Mouse (Mus musculus): Measurements from ENCODE around the gene Fam69a. TPM values are rescaled to one million over a fixed set of nuclear protein-coding genes. Genes with fewer than 3 reads are reported as not detected.
A peak's percentile ranks its signal among the peaks of the same experiment; 100 is the strongest.
"Not testable (repeated sequence)": the region's sequence is repeated elsewhere in the genome, so short reads cannot be mapped to it uniquely, and the experiment has no call there.

The Fam69a gene
- polyA plus RNA-seq, 1 experiment from 2014 or later = 12.5 TPM

DNA sequence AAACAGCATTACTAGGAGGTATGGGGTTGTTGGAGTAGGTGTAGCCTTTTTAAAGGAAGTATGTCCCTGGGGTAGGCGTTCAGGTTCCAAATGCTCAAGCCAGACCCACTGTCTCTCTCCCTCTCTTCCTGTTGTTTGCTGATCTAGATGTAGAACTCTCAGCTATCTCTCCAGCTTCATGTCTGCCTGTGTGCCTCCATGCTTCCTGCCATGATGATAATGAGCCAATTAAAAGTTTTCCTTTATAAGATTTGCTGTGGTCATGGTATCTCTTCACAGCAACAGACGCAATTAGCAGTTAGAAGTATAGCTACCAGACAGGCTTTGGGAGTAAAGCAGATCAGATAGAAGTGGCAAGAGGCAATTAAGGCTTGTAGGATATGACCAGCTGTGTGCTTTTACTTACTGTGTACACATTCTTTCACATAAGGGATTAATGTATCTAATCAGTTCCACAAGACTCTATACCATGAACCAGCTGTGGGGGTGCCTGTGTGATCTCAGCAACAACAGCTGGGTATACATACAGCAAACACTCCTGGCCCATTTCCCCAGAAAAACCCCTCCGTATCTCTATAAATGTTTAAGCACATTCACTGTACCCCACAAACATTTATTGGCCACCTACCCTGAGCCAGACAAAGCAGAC, 9.1 kb downstream of the Fam69a start:
- Histone ChIP-seq H3K4me2 (no peak overlapping the region), H3K27me3 (replicated peaks) (no peaks in the 10 kb centered on the region), H3K4me3 (no peak overlapping the region), H3K9ac (no peak overlapping the region), H3K4me1 (peaks cover 44% of the 10 kb centered on the region), H3K27ac (peak overlapping the region; percentile 43), H3K9me3 (replicated peaks) (no peaks in the 10 kb centered on the region), H3K36me3 (no peaks in the 10 kb centered on the region)
- 38% methylated on average over 3 of the region's 3 CpGs for WGBS (ENCODE audit: insufficient replicate concordance)
- 0 out of 2 replicates have a peak, but pooled peaks have one; percentile 16 for ATAC-seq

DNA sequence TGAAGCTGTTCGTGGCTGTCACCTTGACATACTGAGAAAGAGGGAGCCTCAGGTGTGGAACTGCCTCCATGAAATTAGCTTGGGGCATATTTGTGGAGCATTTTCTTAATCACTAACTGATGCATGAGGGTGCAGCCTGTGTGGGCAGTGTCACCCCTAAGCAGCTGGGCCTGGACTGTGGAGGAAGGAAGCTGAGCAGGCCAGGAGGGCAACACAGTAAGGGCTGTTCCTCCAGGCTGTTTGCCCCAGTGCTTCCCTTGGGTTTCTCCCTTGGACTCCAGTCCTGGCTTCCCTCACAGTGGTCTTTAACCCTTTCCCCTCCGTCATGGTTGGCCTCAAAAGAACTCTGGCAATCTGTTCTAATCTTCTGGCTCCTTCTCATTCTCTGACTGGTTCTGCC, 13.6 kb downstream of the Fam69a start:
- WGBS (ENCODE audit: insufficient replicate concordance) = 65% methylated on average over 2 of the region's 2 CpGs
- Histone ChIP-seq H3K27ac (peak overlapping the region; percentile 83), H3K9me3 (replicated peaks) (no peaks in the 10 kb centered on the region), H3K36me3 (no peaks in the 10 kb centered on the region), H3K9ac (no peak overlapping the region), H3K27me3 (replicated peaks) (no peaks in the 10 kb centered on the region), H3K4me2 (0 out of 2 replicates have a peak overlapping the region, but pooled peaks have one; percentile 54), H3K4me1 (peaks cover 64% of the 10 kb centered on the region), H3K4me3 (no peak overlapping the region)
- ATAC-seq = peak; percentile 39; the same call in 1 of the 2 replicates

DNA sequence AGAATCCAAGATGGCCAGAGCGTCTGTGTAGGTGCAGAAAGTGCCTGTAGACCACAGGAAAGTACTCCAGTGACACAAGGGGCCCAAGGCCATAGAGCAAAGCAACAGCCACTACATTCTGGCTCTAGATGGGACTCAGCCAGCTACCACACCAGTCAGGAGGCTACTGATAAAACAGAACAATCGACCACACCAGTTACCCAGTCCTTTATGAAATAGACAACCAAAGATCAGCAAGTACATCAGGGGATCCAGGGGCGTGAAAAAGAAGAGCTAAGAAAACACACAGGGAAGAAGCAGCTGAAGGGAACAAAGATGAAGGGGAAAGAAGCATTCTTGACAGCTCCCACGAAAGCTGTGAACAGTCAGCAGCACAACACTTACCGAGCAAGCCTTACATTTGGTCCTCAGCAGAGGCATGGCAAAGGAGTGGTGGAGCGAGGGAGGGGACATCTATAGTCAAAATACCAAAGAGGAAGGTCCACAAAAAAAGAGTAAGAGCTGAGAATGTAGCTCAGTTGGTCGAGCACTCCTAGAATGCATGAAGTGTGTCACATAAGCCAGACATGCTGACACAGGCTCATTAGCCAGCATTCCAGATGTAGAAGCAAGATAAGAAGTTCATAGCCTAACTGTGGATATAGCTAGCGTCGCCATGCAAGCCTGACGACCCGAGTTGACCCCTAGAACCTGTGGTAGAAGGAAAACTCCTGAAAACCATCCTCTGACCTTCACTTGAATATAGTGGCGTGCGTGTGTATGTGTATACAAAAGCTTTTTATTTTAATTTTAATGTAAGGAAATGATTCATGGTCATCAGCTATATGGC, 14.2 kb downstream of the Fam69a start:
- WGBS (ENCODE audit: insufficient replicate concordance) = 23% methylated on average over 13 of the region's 13 CpGs
- ATAC-seq = peak; percentile 87
- peaks cover 64% of the 10 kb centered on the region for H3K4me1 ChIP-seq

DNA sequence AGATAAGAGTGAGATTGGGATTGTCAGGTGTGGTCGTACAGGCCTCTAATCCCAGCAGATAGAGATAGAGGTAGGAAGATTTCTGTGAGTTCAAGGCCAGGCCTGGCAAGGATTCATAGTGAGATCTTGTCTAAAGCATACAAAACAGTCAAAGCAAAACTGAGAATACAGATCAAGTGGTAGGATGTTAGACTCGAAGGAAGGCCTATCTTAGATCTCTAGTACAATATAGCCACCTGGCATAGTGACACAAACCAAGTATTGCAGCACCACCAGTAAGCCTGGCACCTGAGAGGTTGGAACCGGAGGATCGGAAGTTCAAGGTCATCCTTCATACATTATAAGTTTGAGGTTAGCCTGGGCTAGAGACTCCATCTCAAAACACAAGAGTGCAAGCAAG, 15.8 kb downstream of the Fam69a start:
- H3K4me2 ChIP-seq = no peak overlapping the region
- H3K9ac ChIP-seq = no peak overlapping the region
- WGBS (ENCODE audit: insufficient replicate concordance) = 76% methylated on average over 4 of the region's 4 CpGs
- peaks cover 70% of the 10 kb centered on the region for H3K4me1 ChIP-seq
- no peaks in the 10 kb centered on the region for H3K9me3 ChIP-seq (replicated peaks)
- ATAC-seq = no peak
- H3K27me3 ChIP-seq (replicated peaks) = no peaks in the 10 kb centered on the region
- no peaks in the 10 kb centered on the region for H3K36me3 ChIP-seq
- no peak overlapping the region for H3K27ac ChIP-seq
- H3K4me3 ChIP-seq = no peak overlapping the region

More for the DNA sequence above, 14.2 kb downstream of the Fam69a start:
- Histone ChIP-seq H3K36me3 (no peaks in the 10 kb centered on the region), H3K4me3 (peak overlapping the region; percentile 1; the same call in 1 of the 2 replicates), H3K9ac (peak overlapping the region; percentile 52), H3K27me3 (replicated peaks) (no peaks in the 10 kb centered on the region), H3K9me3 (replicated peaks) (no peaks in the 10 kb centered on the region), H3K27ac (peak overlapping the region; percentile 83), H3K4me2 (peak overlapping the region; percentile 54)

DNA sequence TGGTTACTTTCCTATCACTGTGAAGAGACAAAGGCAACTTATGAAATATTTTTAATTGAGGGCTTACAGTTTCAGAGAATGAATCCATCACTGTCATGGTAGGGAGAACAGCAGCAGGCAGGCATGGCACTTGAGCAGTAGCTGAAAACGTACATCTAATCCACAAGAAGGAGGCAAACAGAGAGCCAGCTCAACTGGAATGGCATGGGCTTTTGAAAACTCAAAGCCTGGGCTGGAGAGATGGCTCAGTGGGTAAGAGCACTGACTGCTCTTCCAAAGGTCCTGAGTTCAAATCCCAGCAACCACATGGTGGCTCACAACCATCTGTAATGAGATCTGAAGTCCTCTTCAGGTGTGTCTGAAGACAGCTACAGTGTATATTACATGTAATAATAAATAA, 17.1 kb downstream of the Fam69a start:
- not testable (repeated sequence) for H3K4me2 ChIP-seq; H3K27me3 ChIP-seq (replicated peaks); ATAC-seq; H3K36me3 ChIP-seq; H3K4me3 ChIP-seq; H3K9me3 ChIP-seq (replicated peaks)
- Histone ChIP-seq H3K9ac (peak overlapping the region; percentile 33; the same call in 1 of the 2 replicates), H3K4me1 (peaks cover 81% of the 10 kb centered on the region), H3K27ac (peak overlapping the region; percentile 52; the same call in 1 of the 2 replicates)
- WGBS (ENCODE audit: insufficient replicate concordance) = 78% methylated on average over 1 of the region's 1 CpGs

DNA sequence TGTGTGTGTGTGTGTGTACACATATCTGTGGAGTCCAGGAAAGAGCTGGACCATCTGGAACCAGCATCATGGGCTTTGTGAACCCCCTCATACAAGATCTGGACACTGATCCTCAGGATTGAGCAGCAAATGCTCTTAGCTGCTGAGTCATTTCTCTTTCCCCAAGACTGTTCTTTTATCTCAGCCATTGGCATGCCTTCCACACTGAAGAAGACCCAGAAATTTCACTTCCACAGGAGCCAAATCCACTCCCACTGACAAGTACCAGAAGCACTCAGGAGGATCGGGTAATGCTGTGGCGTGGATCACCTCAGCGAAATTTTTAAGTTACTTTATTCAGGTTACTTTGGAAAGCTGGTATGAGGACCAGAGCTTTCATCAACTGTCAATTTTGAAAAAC, 18.8 kb downstream of the Fam69a start:
- 0 out of 2 replicates have a peak overlapping the region, but pooled peaks have one; percentile 1 for H3K4me2 ChIP-seq
- no peaks in the 10 kb centered on the region for H3K27me3 ChIP-seq (replicated peaks)
- H3K36me3 ChIP-seq = no peaks in the 10 kb centered on the region
- 0 out of 2 replicates have a peak overlapping the region, but pooled peaks have one; percentile 22 for H3K9ac ChIP-seq
- H3K27ac ChIP-seq = peak overlapping the region; percentile 86
- peaks cover 91% of the 10 kb centered on the region for H3K4me1 ChIP-seq
- ATAC-seq = no peak
- no peak overlapping the region for H3K4me3 ChIP-seq
- 67% methylated on average over 3 of the region's 3 CpGs for WGBS (ENCODE audit: insufficient replicate concordance)
- no peaks in the 10 kb centered on the region for H3K9me3 ChIP-seq (replicated peaks)

DNA sequence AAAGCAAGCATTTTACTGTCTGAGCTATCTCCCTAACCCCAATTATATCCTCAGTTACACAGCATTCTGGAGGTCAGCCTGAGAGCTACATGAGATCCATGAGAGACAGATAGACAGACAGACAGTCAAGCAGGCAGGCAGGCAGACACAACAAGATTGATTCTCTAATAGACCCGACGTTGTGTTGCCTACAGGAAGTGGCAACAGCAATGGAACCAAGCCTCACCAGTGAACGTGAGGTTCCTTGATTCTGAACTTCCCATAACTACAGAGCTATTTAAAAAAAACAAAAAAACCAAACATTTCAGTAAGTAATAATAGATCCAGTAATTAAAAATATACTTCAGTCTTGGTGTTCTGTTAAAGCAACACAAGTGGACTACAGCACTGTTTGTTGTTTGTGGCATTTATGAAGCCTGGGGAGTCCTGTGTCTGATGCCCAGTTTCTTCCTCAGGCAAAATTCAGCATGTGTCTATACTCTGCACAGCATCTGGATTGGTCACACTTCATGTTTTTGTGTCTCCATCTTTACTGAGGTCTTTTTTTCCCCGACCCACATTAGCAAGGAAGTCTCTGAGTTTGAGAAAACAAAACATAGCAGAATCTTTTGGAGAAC, 19.9 kb downstream of the Fam69a start:
- Histone ChIP-seq H3K9me3 (replicated peaks) (no peaks in the 10 kb centered on the region), H3K4me1 (peaks cover 91% of the 10 kb centered on the region), H3K4me2 (peak overlapping the region; percentile 42), H3K36me3 (no peaks in the 10 kb centered on the region), H3K9ac (0 out of 2 replicates have a peak overlapping the region, but pooled peaks have one; percentile 42), H3K27ac (peak overlapping the region; percentile 86), H3K27me3 (replicated peaks) (no peaks in the 10 kb centered on the region), H3K4me3 (no peak overlapping the region)
- WGBS (ENCODE audit: insufficient replicate concordance) = 27% methylated on average over 4 of the region's 4 CpGs
- no peak for ATAC-seq

DNA sequence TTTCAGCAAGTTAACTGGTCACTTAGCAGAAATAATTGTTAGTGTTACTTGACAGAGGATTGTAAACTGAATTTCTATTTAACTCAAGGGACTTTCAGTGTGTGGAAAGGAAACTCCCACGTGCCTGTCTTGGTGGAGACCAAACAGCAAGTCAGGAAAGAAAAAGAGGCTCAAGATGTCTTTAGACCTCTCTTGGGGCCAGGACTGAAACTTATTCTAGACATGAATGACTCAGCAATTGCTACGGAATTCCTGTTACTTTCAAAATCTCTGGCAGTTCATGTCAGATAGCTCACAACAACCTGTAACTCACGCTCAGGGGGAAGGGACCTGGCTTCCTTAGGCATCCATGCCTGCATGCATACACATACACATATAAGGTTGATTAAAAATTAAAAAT, 20.7 kb downstream of the Fam69a start:
- H3K4me2 ChIP-seq = peak overlapping the region; percentile 42
- no peaks in the 10 kb centered on the region for H3K36me3 ChIP-seq
- no peaks in the 10 kb centered on the region for H3K27me3 ChIP-seq (replicated peaks)
- H3K9ac ChIP-seq = peak overlapping the region; percentile 42; the same call in 1 of the 2 replicates
- ATAC-seq = peak; percentile 34; the same call in 1 of the 2 replicates
- 18% methylated on average over 3 of the region's 3 CpGs for WGBS (ENCODE audit: insufficient replicate concordance)
- peaks cover 92% of the 10 kb centered on the region for H3K4me1 ChIP-seq
- H3K9me3 ChIP-seq (replicated peaks) = no peaks in the 10 kb centered on the region
- H3K4me3 ChIP-seq = no peak overlapping the region
- H3K27ac ChIP-seq = peak overlapping the region; percentile 86

DNA sequence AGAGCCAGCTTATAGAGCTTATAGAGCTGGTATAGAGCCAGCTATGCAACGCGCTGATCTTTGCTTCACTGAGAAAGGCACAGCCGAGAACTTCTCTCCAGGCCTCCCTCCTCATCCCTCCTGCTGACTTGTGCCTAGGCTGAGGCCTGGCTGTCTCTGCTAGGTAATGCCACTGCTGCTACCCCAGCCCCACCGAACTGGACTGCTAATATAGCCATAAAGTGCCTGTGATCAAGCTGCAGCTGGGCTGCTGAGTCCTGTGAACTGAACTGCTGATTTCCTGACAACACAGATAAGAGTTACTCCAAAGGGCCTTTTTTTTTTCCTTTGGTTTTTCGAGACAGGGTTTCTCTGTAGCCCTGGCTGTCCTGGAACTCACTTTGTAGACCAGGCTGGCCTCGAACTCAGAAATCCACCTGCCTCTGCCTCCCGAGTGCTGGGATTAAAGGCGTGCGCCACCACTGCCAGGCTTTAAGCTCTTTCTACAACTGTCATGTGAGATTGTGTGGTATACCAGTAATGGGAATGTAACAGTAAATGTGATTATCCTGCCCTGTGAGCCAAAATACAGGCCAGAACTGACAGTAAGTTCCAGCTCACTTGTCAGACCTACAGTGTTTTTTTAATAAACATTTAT, 21.4 kb downstream of the Fam69a start:
- no peak overlapping the region for H3K4me3 ChIP-seq
- 46% methylated on average over 9 of the region's 9 CpGs for WGBS (ENCODE audit: insufficient replicate concordance)
- peak overlapping the region; percentile 86 for H3K27ac ChIP-seq
- no peaks in the 10 kb centered on the region for H3K36me3 ChIP-seq
- H3K27me3 ChIP-seq (replicated peaks) = no peaks in the 10 kb centered on the region
- peak overlapping the region; percentile 42; the same call in 1 of the 2 replicates for H3K9ac ChIP-seq
- H3K4me1 ChIP-seq = peaks cover 93% of the 10 kb centered on the region
- H3K4me2 ChIP-seq = peak overlapping the region; percentile 42
- H3K9me3 ChIP-seq (replicated peaks) = no peaks in the 10 kb centered on the region
- peak; percentile 35; the same call in 1 of the 2 replicates for ATAC-seq

DNA sequence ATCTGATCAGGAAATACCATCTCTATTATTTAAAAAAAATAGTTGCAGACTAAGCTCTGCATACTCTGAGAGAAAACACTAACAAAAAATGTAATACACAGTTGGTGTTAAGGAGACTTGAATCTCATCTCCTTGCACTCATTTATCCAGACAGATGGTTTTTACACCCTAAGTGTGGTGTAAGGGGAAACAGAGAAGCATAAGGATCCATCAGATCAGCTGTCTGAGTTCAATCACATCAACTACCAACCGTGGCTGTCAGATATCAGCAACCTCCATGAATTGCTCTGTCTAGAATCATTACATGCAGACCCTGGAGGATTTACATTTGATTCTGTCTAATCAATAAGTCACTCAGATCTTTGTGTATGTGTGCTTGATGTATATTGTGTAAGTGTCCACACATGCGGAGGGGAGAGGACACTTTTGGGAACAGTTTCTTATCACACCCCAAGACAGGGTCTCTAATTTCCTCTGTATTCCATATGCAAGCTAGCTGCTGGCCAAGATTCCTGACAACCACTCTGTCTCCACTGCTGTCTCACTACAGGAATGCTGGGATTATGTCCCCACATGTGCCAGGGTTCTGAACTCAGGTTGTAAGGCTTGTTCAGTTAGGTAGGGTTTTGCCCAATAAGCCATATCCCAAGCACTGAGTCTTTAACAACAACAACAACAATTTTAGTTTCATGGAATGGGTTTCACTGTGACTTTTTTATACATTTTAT, 22.7 kb downstream of the Fam69a start:
- H3K4me2 ChIP-seq = no peak overlapping the region
- no peak for ATAC-seq
- no peaks in the 10 kb centered on the region for H3K9me3 ChIP-seq (replicated peaks)
- no peaks in the 10 kb centered on the region for H3K27me3 ChIP-seq (replicated peaks)
- peaks cover 97% of the 10 kb centered on the region for H3K4me1 ChIP-seq
- H3K9ac ChIP-seq = no peak overlapping the region
- 37% methylated on average over 2 of the region's 2 CpGs for WGBS (ENCODE audit: insufficient replicate concordance)
- no peak overlapping the region for H3K4me3 ChIP-seq
- H3K27ac ChIP-seq = 0 out of 2 replicates have a peak overlapping the region, but pooled peaks have one; percentile 15
- H3K36me3 ChIP-seq = no peaks in the 10 kb centered on the region
